Mouse (Mus musculus): ENCODE data around the gene Rslcan18.

DNA sequence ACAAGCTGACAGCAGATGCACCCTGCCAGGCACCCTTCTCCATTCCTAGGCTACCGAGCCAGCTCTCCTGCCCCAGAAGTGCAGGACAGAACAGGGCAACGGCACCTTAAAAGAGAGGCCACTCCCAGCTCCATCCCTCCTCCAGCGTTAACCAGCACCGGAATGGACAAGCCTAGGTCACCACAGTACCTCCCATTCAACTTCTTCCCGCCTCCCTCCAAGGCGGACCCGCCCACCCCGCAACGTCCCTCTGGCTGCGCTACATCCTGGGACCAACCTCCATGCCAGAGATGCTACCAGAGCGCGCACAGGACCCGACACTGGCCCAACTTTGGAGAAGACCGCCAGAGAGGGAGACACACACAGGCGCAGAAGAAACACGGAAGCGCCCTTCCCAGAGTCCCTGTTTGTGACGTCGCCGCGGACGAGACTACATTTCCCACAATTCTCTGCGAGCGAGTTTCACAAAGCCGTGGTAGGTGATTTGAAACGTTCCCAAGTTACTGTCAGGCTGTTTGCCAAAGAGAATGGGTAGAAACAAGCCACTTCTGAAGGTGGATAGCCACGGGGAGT is 55.2 kb downstream of the Rslcan18 start, which contains the start of gene Zfp712:
- TF ChIP-seq CTCF (conservative IDR thresholded peaks at IDR 0.05; ENCODE audit: low read length), result no peak
- no peak for TF ChIP-seq POU5F1 (IDR thresholded peaks at IDR 0.05; ENCODE audit: borderline replicate concordance, low read length)
